Mouse (Mus musculus) Patski (cell line): ENCODE results near the gene Stox2. TPM values are rescaled to one million over a fixed set of nuclear protein-coding genes. Genes with fewer than 3 reads are reported as not detected.
A peak's percentile ranks its signal among the peaks of the same experiment; 100 is the strongest.

ENCODE experiments used
- ATAC-seq: fragments of 100-300 bp; one replicate; pipeline ENCODE4 v1.8.0; 2021
- CTCF ChIA-PET: fragments of 350-600 bp; sonication (Branson Sonifier 250); formaldehyde crosslinking; loops from one replicate; lab custom pipeline; 2022; ENCODE audit warnings: inconsistent platforms; lab: Charles Lee
- POLR2A ChIA-PET: fragments of 350-600 bp; sonication (Branson Sonifier 250); formaldehyde crosslinking; loops from one replicate; lab custom pipeline; 2022; ENCODE audit warnings: antibody characterized with exemption, inconsistent platforms; lab: Charles Lee
- DNase-seq: peaks from one replicate; pipeline ENCODE4 v3.0.0-alpha.2; 2011; ENCODE audit warnings: low read depth, low spot score
- H3K27me3 ChIP-seq: fragments of 371-371 bp; one replicate; pipeline ENCODE4 v1.5.1; 2021
- CTCF ChIP-seq: fragments of 100-300 bp; IDR thresholded peaks from one replicate; pipeline ENCODE4 v1.5.1; 2021
- in situ Hi-C: fragments of 300-500 bp; cut with MboI; formaldehyde crosslinking; loops from 3 replicates; pipeline ENCODE4 v1.11.1; 2018; ENCODE audit warnings: low pct_unique_long_range_greater_than_20kb, mixed read lengths
- polyA plus RNA-seq: library from polyadenylated mRNA; unstranded; gene quantifications from one replicate; pipeline ENCODE4 v1.2.3, GENCODE M21; 2021

Gene Stox2
- polyA plus RNA-seq, 1 experiment from 2014 or later = 14.7 TPM

- ChIA-PET POLR2A (interaction anchor here (1.2 kb wide), 1 partner anchor 20 kb away, joined by 4 read pairs; no protein-coding TSS in a partner anchor), CTCF (no interaction called here)
- in situ Hi-C loops = no loop called here
- TF ChIP-seq CTCF = no peak
- no peaks in the 10 kb centered on the region for H3K27me3 ChIP-seq
- ATAC-seq = no peak
- DNase-seq = no peak
Measured at GRCm38 (mm10) chr8:47260751-47261474, 185.2 kb downstream of the Stox2 start.

GRCm38 (mm10) chr8:47250832-47251231 lies 195.3 kb downstream of the Stox2 start:
- in situ Hi-C loops = no loop called here
- CTCF ChIA-PET = no interaction called here
- POLR2A ChIA-PET = no interaction called here
- TF ChIP-seq CTCF = no peak
- DNase-seq = no peak
- ATAC-seq = no peak
- no peaks in the 10 kb centered on the region for H3K27me3 ChIP-seq

- no peak for DNase-seq
- CTCF ChIA-PET = no interaction called here
- no peaks in the 10 kb centered on the region for H3K27me3 ChIP-seq
- POLR2A ChIA-PET = no interaction called here
- no peak for ATAC-seq
- TF ChIP-seq CTCF = no peak
- in situ Hi-C loops = no loop called here
Measured at GRCm38 (mm10) chr8:47245116-47245515, 201.0 kb downstream of the Stox2 start.

GRCm38 (mm10) chr8:47244202-47244601 lies 202.0 kb downstream of the Stox2 start:
- TF ChIP-seq CTCF = no peak
- in situ Hi-C loops = no loop called here
- POLR2A ChIA-PET = no interaction called here

GRCm38 (mm10) chr8:47243631-47244030 lies 202.5 kb downstream of the Stox2 start:
- CTCF ChIA-PET = interaction anchor here (1.1 to 1.7 kb wide), 2 partner anchors 16 to 132 kb away, joined by 4 read pairs; no protein-coding TSS in a partner anchor
- in situ Hi-C loops = no loop called here
- TF ChIP-seq CTCF = no peak
- ATAC-seq = no peak
- no peak for DNase-seq
- POLR2A ChIA-PET = no interaction called here
- H3K27me3 ChIP-seq = no peaks in the 10 kb centered on the region

More at GRCm38 (mm10) chr8:47244202-47244601, 202.0 kb downstream of the Stox2 start:
- H3K27me3 ChIP-seq = no peaks in the 10 kb centered on the region
- no peak for DNase-seq
- CTCF ChIA-PET = no interaction called here
- no peak for ATAC-seq

- no peaks in the 10 kb centered on the region for H3K27me3 ChIP-seq
- in situ Hi-C loops = no loop called here
- ChIA-PET CTCF (interaction anchor here (1.1 to 1.7 kb wide), 3 partner anchors 16 to 226 kb away, joined by 4 read pairs; no protein-coding TSS in a partner anchor), POLR2A (interaction anchor here (0.9 kb wide), 1 partner anchor 162 kb away, joined by 9 read pairs; no protein-coding TSS in a partner anchor)
- no peak for TF ChIP-seq CTCF
- ATAC-seq (no peak), DNase-seq (no peak)
Measured at GRCm38 (mm10) chr8:47243016-47243630, 203.0 kb downstream of the Stox2 start.

- in situ Hi-C loops = no loop called here
- ChIA-PET POLR2A (interaction anchor here (0.9 kb wide), 1 partner anchor 162 kb away, joined by 9 read pairs; no protein-coding TSS in a partner anchor), CTCF (interaction anchor here (1.1 to 1.7 kb wide), 3 partner anchors 15 to 225 kb away, joined by 4 read pairs; no protein-coding TSS in a partner anchor)
- H3K27me3 ChIP-seq = no peaks in the 10 kb centered on the region
- TF ChIP-seq CTCF = no peak
- ATAC-seq (peak; percentile 92), DNase-seq (peak; percentile 58)
Measured at GRCm38 (mm10) chr8:47242207-47243004, 203.8 kb downstream of the Stox2 start.

- TF ChIP-seq CTCF = no peak
- no peak for ATAC-seq
- POLR2A ChIA-PET = interaction anchor here (0.5 kb wide), 1 partner anchor 21 kb away, joined by 5 read pairs; no protein-coding TSS in a partner anchor
- in situ Hi-C loops = no loop called here
- H3K27me3 ChIP-seq = no peaks in the 10 kb centered on the region
- DNase-seq = no peak
- CTCF ChIA-PET = interaction anchor here (1.6 kb wide), 1 partner anchor 225 kb away, joined by 4 read pairs; no protein-coding TSS in a partner anchor
Measured at GRCm38 (mm10) chr8:47241421-47242078, 204.6 kb downstream of the Stox2 start.

GRCm38 (mm10) chr8:47240871-47241270 lies 205.3 kb downstream of the Stox2 start:
- CTCF ChIA-PET = no interaction called here
- H3K27me3 ChIP-seq = no peaks in the 10 kb centered on the region
- in situ Hi-C loops = no loop called here
- TF ChIP-seq CTCF = no peak
- no peak for DNase-seq
- no peak for ATAC-seq
- POLR2A ChIA-PET = interaction anchor here (0.5 to 0.6 kb wide), 2 partner anchors 22 to 79 kb away, joined by 5 to 7 read pairs; no protein-coding TSS in a partner anchor

GRCm38 (mm10) chr8:47240266-47240665 lies 205.9 kb downstream of the Stox2 start:
- ChIA-PET CTCF (no interaction called here), POLR2A (interaction anchor here (0.6 kb wide), 1 partner anchor 80 kb away, joined by 7 read pairs; no protein-coding TSS in a partner anchor)
- no peak for DNase-seq
- in situ Hi-C loops = no loop called here
- no peak for ATAC-seq
- no peak for TF ChIP-seq CTCF
- no peaks in the 10 kb centered on the region for H3K27me3 ChIP-seq
